Mouse (Mus musculus): Measurements from ENCODE around the gene Serp2. TPM values are rescaled to one million over a fixed set of nuclear protein-coding genes. Genes with fewer than 3 reads are reported as not detected.

Serp2 gene
- 12.3 and 12.7 TPM in 2 replicates for polyA plus RNA-seq (2014; fragmentation: Nextera tagmentation; extraction: Ambion mirVana)

DNA sequence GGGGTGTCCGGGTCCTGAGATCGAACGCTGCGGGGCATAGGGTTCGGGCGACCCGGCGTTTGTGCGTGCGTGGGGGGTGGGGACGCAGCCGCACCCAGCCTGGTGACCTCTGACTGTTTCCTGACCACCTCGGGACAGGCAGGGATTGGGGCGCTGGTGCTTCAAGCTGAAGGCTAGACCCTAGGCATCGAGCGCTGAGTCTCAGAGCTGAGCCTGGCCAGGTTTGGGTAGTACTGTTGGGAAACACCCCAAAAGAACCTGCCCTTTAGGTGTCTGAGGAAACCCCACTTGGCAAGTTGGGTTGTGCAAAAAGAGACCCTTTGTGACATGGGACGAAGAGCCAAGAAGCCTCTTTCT lies at the start of gene Serp2:
Gene Serp2 (minus strand): TSS at position 38 of the 357 bp plus-strand sequence.
- Histone ChIP-seq H3K36me3 (ENCODE audit: control insufficient read depth, insufficient read depth, low read length) (no peaks in the 10 kb centered on the region), H3K27me3 (ENCODE audit: control insufficient read depth, insufficient read depth, low read length) (no peaks in the 10 kb centered on the region), H3K27ac (ENCODE audit: low read length) (peak within 1 kb of the TSS; percentile 72; the same call in 1 of the 2 replicates), H3K4me1 (ENCODE audit: control insufficient read depth, insufficient read depth, low read length) (peaks cover 11% of the 10 kb centered on the region; the same call in 1 of the 2 replicates), H3K4me3 (ENCODE audit: low read depth, low read length) (peak within 1 kb of the TSS; percentile 61), H3K4me2 (replicated peaks; ENCODE audit: low read depth, low read length) (peak within 1 kb of the TSS; percentile 91), H3K9me3 (ENCODE audit: control insufficient read depth, low read depth, low read length) (no peaks in the 10 kb centered on the region), H3K9ac (replicated peaks; ENCODE audit: low read depth, low read length) (peak within 1 kb of the TSS; percentile 53)
- WGBS, result 10% methylated on average over 17 of the region's 17 CpGs
- no peak for ATAC-seq (ENCODE audit: insufficient number of reproducible peaks, insufficient read depth, low FRiP score, low read depth)

DNA sequence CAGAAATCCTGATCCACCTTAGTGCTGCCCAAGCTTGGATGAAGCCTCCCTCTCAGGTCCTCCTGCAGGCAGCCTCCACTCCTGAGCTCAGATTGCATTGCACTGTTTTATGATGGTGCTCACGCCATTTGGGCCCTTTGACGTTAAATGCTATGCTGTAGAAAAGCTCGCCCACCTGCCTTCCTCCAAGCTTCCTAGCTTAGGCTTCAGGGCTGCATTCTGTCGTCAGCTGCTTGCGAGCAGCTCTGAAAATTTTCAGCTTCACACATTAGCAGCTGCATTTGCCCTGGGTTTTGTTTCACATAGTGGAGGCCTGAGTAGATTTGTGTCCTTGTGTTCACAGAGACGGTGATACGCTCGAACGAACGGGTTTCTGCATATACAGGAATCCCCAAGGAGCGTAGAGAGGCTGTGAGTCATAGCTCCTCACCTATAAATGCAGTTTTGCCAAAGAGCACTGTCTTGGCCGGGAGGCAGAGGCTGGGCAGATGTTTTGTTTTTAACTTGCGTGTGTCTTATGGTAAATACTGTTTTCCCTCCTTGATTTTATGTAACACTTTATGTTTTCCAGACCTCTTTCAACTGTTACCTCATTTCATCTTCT lies 49.3 kb upstream of the Serp2 start:
- Histone ChIP-seq H3K9me3 (ENCODE audit: control insufficient read depth, low read depth, low read length) (no peaks in the 10 kb centered on the region), H3K4me1 (ENCODE audit: control insufficient read depth, insufficient read depth, low read length) (peaks cover 21% of the 10 kb centered on the region; the same call in 1 of the 2 replicates), H3K27me3 (ENCODE audit: control insufficient read depth, insufficient read depth, low read length) (no peaks in the 10 kb centered on the region), H3K27ac (ENCODE audit: low read length) (peak overlapping the region; percentile 56), H3K36me3 (ENCODE audit: control insufficient read depth, insufficient read depth, low read length) (no peaks in the 10 kb centered on the region), H3K4me3 (ENCODE audit: low read depth, low read length) (no peak overlapping the region), H3K9ac (replicated peaks; ENCODE audit: low read depth, low read length) (no peak overlapping the region), H3K4me2 (replicated peaks; ENCODE audit: low read depth, low read length) (no peak overlapping the region)
- 47% methylated on average over 13 of the region's 13 CpGs for WGBS
- no peak for ATAC-seq (ENCODE audit: insufficient number of reproducible peaks, insufficient read depth, low FRiP score, low read depth)

DNA sequence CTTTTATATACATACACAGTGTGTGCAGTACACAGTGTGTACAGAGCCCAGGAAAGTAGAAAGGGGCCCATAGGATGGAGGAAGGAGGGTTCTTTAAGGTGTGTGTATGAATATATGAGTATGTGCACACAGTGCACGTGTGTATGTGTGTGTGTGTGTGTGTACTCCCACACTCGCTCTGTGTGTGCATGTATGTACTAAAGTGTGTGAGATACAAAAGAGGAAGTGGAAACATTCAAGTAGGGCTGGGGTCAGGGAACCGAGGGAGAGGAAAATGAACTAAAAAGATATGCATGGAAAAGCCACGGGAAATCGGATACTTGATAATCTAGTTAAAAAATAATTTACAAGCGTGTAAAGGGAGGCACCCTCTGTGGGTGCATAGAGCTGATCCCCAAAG lies 47.3 kb upstream of the Serp2 start:
- peaks cover 20% of the 10 kb centered on the region; the same call in 1 of the 2 replicates for H3K4me1 ChIP-seq (ENCODE audit: control insufficient read depth, insufficient read depth, low read length)
- no peak overlapping the region for H3K9ac ChIP-seq (replicated peaks; ENCODE audit: low read depth, low read length)
- no peak for ATAC-seq (ENCODE audit: insufficient number of reproducible peaks, insufficient read depth, low FRiP score, low read depth)
- H3K4me2 ChIP-seq (replicated peaks; ENCODE audit: low read depth, low read length), result no peak overlapping the region
- no peaks in the 10 kb centered on the region for H3K36me3 ChIP-seq (ENCODE audit: control insufficient read depth, insufficient read depth, low read length)
- H3K4me3 ChIP-seq (ENCODE audit: low read depth, low read length), result no peak overlapping the region
- H3K9me3 ChIP-seq (ENCODE audit: control insufficient read depth, low read depth, low read length), result no peaks in the 10 kb centered on the region
- H3K27ac ChIP-seq (ENCODE audit: low read length), result no peak overlapping the region
- 81% methylated on average over 6 of the region's 6 CpGs for WGBS
- no peaks in the 10 kb centered on the region for H3K27me3 ChIP-seq (ENCODE audit: control insufficient read depth, insufficient read depth, low read length)

DNA sequence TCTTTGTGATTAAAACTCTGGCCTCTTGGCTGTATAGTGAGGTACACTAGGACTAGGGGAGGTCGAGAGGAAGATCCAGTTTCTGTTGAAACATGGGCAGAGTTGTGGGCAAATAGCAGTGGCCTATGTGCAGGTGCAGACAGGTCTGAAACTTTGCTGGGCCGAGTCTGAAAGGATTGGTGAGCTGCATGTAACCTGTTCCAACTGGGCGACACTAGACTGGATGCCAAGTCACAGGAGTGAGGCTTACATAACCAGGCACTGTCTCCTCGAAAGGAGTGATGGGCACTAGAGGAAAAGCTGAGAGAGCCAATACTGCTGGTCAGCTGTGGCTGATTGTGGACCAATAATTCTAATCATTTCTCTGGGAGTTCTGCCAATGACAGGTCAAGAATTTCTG lies 45.0 kb upstream of the Serp2 start:
- Histone ChIP-seq H3K9ac (replicated peaks; ENCODE audit: low read depth, low read length) (no peak overlapping the region), H3K27me3 (ENCODE audit: control insufficient read depth, insufficient read depth, low read length) (no peaks in the 10 kb centered on the region), H3K36me3 (ENCODE audit: control insufficient read depth, insufficient read depth, low read length) (no peaks in the 10 kb centered on the region), H3K4me2 (replicated peaks; ENCODE audit: low read depth, low read length) (no peak overlapping the region), H3K27ac (ENCODE audit: low read length) (no peak overlapping the region), H3K9me3 (ENCODE audit: control insufficient read depth, low read depth, low read length) (no peaks in the 10 kb centered on the region), H3K4me1 (ENCODE audit: control insufficient read depth, insufficient read depth, low read length) (peaks cover 35% of the 10 kb centered on the region; the same call in 1 of the 2 replicates), H3K4me3 (ENCODE audit: low read depth, low read length) (no peak overlapping the region)
- ATAC-seq (ENCODE audit: insufficient number of reproducible peaks, insufficient read depth, low FRiP score, low read depth), result no peak
- WGBS, result 79% methylated on average over 4 of the region's 4 CpGs

DNA sequence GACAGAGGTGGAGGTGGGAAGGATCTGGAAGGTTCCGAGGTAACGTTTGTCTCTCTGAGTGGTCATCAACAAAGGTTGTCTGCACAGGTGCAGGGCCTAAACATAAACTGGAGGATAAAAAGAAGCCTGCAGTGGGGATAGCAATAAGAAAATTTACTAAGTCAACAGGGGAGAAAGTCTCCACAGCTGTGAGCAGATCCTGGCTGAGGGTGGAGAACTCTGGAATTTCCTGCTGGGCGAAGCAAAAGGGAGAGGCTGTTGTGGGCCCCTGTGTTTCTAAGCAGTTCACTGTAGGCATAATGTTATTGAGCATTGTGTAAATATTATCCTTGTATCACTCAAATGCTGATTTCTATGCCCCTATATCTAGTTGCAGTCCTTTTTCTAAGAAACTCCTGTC lies 43.7 kb upstream of the Serp2 start:
- Histone ChIP-seq H3K4me3 (ENCODE audit: low read depth, low read length) (no peak overlapping the region), H3K36me3 (ENCODE audit: control insufficient read depth, insufficient read depth, low read length) (no peaks in the 10 kb centered on the region), H3K4me1 (ENCODE audit: control insufficient read depth, insufficient read depth, low read length) (peaks cover 38% of the 10 kb centered on the region), H3K27me3 (ENCODE audit: control insufficient read depth, insufficient read depth, low read length) (no peaks in the 10 kb centered on the region), H3K9me3 (ENCODE audit: control insufficient read depth, low read depth, low read length) (no peaks in the 10 kb centered on the region), H3K27ac (ENCODE audit: low read length) (peak overlapping the region; percentile 53), H3K9ac (replicated peaks; ENCODE audit: low read depth, low read length) (no peak overlapping the region), H3K4me2 (replicated peaks; ENCODE audit: low read depth, low read length) (no peak overlapping the region)
- WGBS, result 54% methylated on average over 3 of the region's 3 CpGs
- ATAC-seq (ENCODE audit: insufficient number of reproducible peaks, insufficient read depth, low FRiP score, low read depth), result no peak

DNA sequence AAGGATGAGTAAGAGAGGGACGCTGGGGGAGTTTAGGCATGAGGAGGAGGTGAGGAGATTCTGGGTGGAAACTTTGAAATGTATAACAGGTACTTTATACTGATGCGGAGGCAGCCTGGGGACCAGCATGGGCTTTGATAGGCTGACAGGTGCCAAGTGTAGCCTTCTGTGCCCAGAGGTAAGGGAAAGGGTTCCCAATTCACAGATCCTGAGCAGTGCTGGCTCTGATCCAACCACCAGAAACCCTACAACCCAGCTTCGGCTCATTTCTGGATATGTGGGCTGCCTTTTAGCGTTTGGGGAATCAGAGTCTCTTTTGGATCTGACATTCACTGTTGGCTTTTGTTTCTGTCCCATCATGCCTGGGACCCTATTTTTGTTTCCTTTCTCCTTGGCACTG lies 43.0 kb upstream of the Serp2 start:
- no peak for ATAC-seq (ENCODE audit: insufficient number of reproducible peaks, insufficient read depth, low FRiP score, low read depth)
- 43% methylated on average over 4 of the region's 4 CpGs for WGBS
- H3K9ac ChIP-seq (replicated peaks; ENCODE audit: low read depth, low read length), result no peak overlapping the region
- H3K36me3 ChIP-seq (ENCODE audit: control insufficient read depth, insufficient read depth, low read length), result no peaks in the 10 kb centered on the region
- no peak overlapping the region; the same call in 1 of the 2 replicates for H3K27ac ChIP-seq (ENCODE audit: low read length)
- H3K27me3 ChIP-seq (ENCODE audit: control insufficient read depth, insufficient read depth, low read length), result no peaks in the 10 kb centered on the region
- H3K4me2 ChIP-seq (replicated peaks; ENCODE audit: low read depth, low read length), result no peak overlapping the region
- H3K4me1 ChIP-seq (ENCODE audit: control insufficient read depth, insufficient read depth, low read length), result peaks cover 37% of the 10 kb centered on the region
- H3K4me3 ChIP-seq (ENCODE audit: low read depth, low read length), result no peak overlapping the region
- H3K9me3 ChIP-seq (ENCODE audit: control insufficient read depth, low read depth, low read length), result no peaks in the 10 kb centered on the region

DNA sequence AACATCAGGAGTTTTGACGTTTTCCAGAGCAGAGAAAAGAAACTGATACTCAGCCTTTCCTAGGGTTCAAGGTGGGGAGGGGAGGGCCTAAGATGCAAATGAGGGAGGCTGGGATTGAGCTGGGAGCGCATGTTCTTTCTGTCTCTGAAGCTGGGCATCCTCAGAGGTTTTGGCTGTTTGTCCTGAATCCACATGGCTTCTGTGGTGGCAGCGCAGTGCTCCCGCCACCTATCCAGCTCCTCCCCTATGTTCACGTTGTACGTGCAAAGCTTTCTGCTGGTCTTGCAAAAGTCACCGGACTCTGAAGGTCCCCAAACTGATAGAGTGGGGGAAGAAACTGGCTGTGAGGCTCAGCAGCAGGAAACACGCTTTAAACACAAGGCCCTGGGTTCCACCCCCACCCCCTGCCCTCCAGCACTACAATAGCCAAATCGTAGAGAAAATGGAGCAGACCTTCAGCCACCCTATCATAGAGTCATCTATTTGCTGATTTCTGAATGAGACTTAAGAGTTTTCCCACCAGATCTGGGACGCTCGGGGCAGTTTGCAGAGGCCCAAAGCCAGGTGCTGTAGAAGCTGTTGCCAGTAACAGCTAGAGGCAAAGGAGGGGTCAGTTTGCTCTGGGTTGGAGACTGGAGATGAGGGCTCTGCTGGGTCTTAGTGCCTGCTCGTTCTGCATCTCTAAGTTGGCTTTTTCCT lies 42.0 kb upstream of the Serp2 start:
- H3K4me1 ChIP-seq (ENCODE audit: control insufficient read depth, insufficient read depth, low read length), result peaks cover 37% of the 10 kb centered on the region
- peak; percentile 88 for ATAC-seq (ENCODE audit: insufficient number of reproducible peaks, insufficient read depth, low FRiP score, low read depth)
- H3K36me3 ChIP-seq (ENCODE audit: control insufficient read depth, insufficient read depth, low read length), result no peaks in the 10 kb centered on the region
- 2% methylated on average over 12 of the region's 12 CpGs for WGBS
- peak overlapping the region; percentile 89 for H3K27ac ChIP-seq (ENCODE audit: low read length)
- H3K27me3 ChIP-seq (ENCODE audit: control insufficient read depth, insufficient read depth, low read length), result no peaks in the 10 kb centered on the region
- H3K4me2 ChIP-seq (replicated peaks; ENCODE audit: low read depth, low read length), result peak overlapping the region; percentile 36
- H3K9ac ChIP-seq (replicated peaks; ENCODE audit: low read depth, low read length), result 0 out of 2 replicates have a peak overlapping the region, but pooled peaks have one; percentile 2
- no peaks in the 10 kb centered on the region for H3K9me3 ChIP-seq (ENCODE audit: control insufficient read depth, low read depth, low read length)
- peak overlapping the region; percentile 12; the same call in 1 of the 2 replicates for H3K4me3 ChIP-seq (ENCODE audit: low read depth, low read length)

DNA sequence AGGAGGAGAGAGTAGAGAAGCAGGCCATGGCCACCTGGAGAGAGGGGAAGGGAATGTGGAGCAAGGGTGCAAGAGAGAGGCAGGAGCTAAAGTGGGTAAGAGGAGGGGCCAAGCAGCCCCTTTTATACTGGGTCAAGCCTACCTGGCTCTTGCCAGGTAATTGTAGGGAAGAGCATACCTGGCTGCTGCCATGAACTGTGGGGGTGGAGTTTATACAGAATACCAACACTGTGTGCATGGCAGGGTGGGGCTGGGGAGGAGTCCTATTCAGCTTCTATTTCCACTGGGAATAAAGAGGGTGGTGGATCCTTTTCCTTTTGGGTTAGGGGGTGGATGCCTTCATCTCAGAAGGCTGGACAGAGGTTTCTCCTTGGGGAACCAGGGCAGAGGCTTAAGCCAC lies 41.1 kb upstream of the Serp2 start:
- ATAC-seq (ENCODE audit: insufficient number of reproducible peaks, insufficient read depth, low FRiP score, low read depth), result peak; percentile 7; the same call in 1 of the 2 replicates
- Histone ChIP-seq H3K4me2 (replicated peaks; ENCODE audit: low read depth, low read length) (peak overlapping the region; percentile 36; the same call in 1 of the 2 replicates), H3K4me3 (ENCODE audit: low read depth, low read length) (no peak overlapping the region), H3K36me3 (ENCODE audit: control insufficient read depth, insufficient read depth, low read length) (no peaks in the 10 kb centered on the region), H3K9ac (replicated peaks; ENCODE audit: low read depth, low read length) (no peak overlapping the region), H3K27ac (ENCODE audit: low read length) (peak overlapping the region; percentile 89), H3K4me1 (ENCODE audit: control insufficient read depth, insufficient read depth, low read length) (peaks cover 37% of the 10 kb centered on the region), H3K27me3 (ENCODE audit: control insufficient read depth, insufficient read depth, low read length) (no peaks in the 10 kb centered on the region), H3K9me3 (ENCODE audit: control insufficient read depth, low read depth, low read length) (no peaks in the 10 kb centered on the region)

Data from stomach, embryonic 14.5 days (tissue).